Mouse (Mus musculus) cerebellum, adult 8-10 months (tissue): ENCODE measurements at regions not wholly inside any gene's neighbourhood (a gene's known extent, or its start where the extent isn't known, plus 50 kb on each side); places are given as distances from the start of the nearest gene placed in this dataset.
"Not testable (repeated sequence)": the region's sequence is repeated elsewhere in the genome, so short reads cannot be mapped to it uniquely, and the experiment has no call there.

Source experiments
- DNase-seq: peaks from one replicate; pipeline ENCODE4 v3.0.0; 2022

- no peak for DNase-seq
These were observed 145.7 kb downstream of the Cand1 start for GRCm38 (mm10) chr10:119094166-119094565.

GRCm38 (mm10) chr10:119087886-119088285, 152.0 kb downstream of the Cand1 start:
- no peak for DNase-seq

- DNase-seq: no peak
These were observed 152.7 kb downstream of the Cand1 start for GRCm38 (mm10) chr10:119087071-119087665.

- DNase-seq: no peak
These were observed 153.4 kb downstream of the Cand1 start for GRCm38 (mm10) chr10:119086450-119086849.

- no peak for DNase-seq
These were observed 156.4 kb downstream of the Cand1 start for GRCm38 (mm10) chr10:119083431-119083830.

GRCm38 (mm10) chr10:119082861-119083260, 157.0 kb downstream of the Cand1 start:
- no peak for DNase-seq

GRCm38 (mm10) chr10:119081766-119082165, 158.1 kb downstream of the Cand1 start:
- not testable (repeated sequence) for DNase-seq

- no peak for DNase-seq
These were observed 163.7 kb downstream of the Cand1 start for GRCm38 (mm10) chr10:119076100-119076566.

GRCm38 (mm10) chr10:119074887-119075286, 165.0 kb downstream of the Cand1 start:
- DNase-seq: no peak

GRCm38 (mm10) chr10:119073991-119074390, 165.9 kb downstream of the Cand1 start:
- DNase-seq: no peak

- no peak for DNase-seq
These were observed 170.4 kb downstream of the Cand1 start for GRCm38 (mm10) chr10:119069410-119069809.

- no peak for DNase-seq
These were observed 172.0 kb downstream of the Cand1 start for GRCm38 (mm10) chr10:119067838-119068237.

- no peak for DNase-seq
These were observed 172.5 kb downstream of the Cand1 start for GRCm38 (mm10) chr10:119067366-119067765.

- DNase-seq: no peak
These were observed 173.9 kb downstream of the Cand1 start for GRCm38 (mm10) chr10:119065974-119066373.

- DNase-seq: no peak
These were observed 174.6 kb downstream of the Cand1 start for GRCm38 (mm10) chr10:119065133-119065817.

GRCm38 (mm10) chr10:119064218-119064617, 175.6 kb downstream of the Cand1 start:
- DNase-seq: no peak

- no peak for DNase-seq
These were observed 176.6 kb downstream of the Cand1 start for GRCm38 (mm10) chr10:119063209-119063699.

GRCm38 (mm10) chr10:119061958-119062599, 177.8 kb downstream of the Cand1 start:
- DNase-seq: no peak

- no peak for DNase-seq
These were observed 178.5 kb downstream of the Cand1 start for GRCm38 (mm10) chr10:119061349-119061850.

- DNase-seq: no peak
These were observed 181.3 kb downstream of the Cand1 start for GRCm38 (mm10) chr10:119058493-119059020.

- DNase-seq: peak; percentile 10
These were observed 184.6 kb downstream of the Cand1 start for GRCm38 (mm10) chr10:119055199-119055785.

GRCm38 (mm10) chr10:119054191-119055175, 184.5 kb upstream of the Dyrk2 start:
- DNase-seq: no peak
